Mouse (Mus musculus): ENCODE results near the gene Aldh16a1. TPM values are rescaled to one million over a fixed set of nuclear protein-coding genes. Genes with fewer than 3 reads are reported as not detected.

Aldh16a1 gene
- polyA plus RNA-seq, 1 experiment from 2014 or later = 28.7 TPM

DNA sequence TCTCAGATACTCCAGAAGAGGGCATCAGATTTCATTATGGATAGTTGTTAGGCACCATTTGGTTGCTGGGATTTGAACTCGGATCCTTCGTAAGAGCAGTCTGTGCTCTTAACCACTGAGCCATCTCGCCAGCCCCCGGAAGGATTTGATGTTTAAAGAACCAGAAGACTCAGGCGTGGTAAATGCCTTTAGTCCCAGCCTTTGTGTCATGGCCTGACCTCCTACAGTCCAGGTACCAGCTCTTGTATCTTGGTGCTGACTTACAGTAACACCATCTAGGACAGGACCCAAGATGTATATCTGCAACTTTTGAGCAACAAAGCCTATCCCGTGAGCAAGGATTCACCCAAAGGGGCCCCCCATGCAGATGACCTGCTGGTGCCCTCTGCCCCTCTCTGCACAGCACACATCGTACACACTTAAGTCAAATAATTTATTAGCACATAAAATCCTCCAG, 29.2 kb downstream of the Aldh16a1 start:
- peaks cover 45% of the 10 kb centered on the region for H3K36me3 ChIP-seq (ENCODE audit: control insufficient read depth, insufficient read depth, low read length)
- peaks cover 35% of the 10 kb centered on the region for H3K4me1 ChIP-seq (ENCODE audit: control insufficient read depth, insufficient read depth, low read length)
- H3K9ac ChIP-seq (ENCODE audit: low read depth, low read length) = no peak overlapping the region
- 0 out of 2 replicates have a peak overlapping the region, but pooled peaks have one; percentile 29 for H3K27ac ChIP-seq (ENCODE audit: low read depth, low read length)
- WGBS (ENCODE audit: insufficient replicate concordance) = 25% methylated on average over 7 of the region's 7 CpGs
- ATAC-seq (replicated peaks; ENCODE audit: insufficient number of reproducible peaks, low FRiP score, low TSS enrichment) = no peak
- H3K4me2 ChIP-seq = peak overlapping the region; percentile 61
- no peaks in the 10 kb centered on the region for H3K9me3 ChIP-seq (replicated peaks; ENCODE audit: control insufficient read depth, low read length)
- no peak overlapping the region for H3K4me3 ChIP-seq (ENCODE audit: low read depth, low read length)
- no peaks in the 10 kb centered on the region for H3K27me3 ChIP-seq (ENCODE audit: control insufficient read depth, insufficient read depth, low read length)

GRCm38 (mm10) chr7:45124224-45125143, 29.9 kb downstream of the Aldh16a1 start, which contains the start of gene Rps11:
Rps11 (minus strand) TSS chr7:45124439.
- peak; percentile 79 for ATAC-seq (replicated peaks; ENCODE audit: insufficient number of reproducible peaks, low FRiP score, low TSS enrichment)
- peak within 1 kb of the TSS; percentile 85 for H3K9ac ChIP-seq (ENCODE audit: low read depth, low read length)
- H3K36me3 ChIP-seq (ENCODE audit: control insufficient read depth, insufficient read depth, low read length) = peaks cover 45% of the 10 kb centered on the region
- H3K27me3 ChIP-seq (ENCODE audit: control insufficient read depth, insufficient read depth, low read length) = no peaks in the 10 kb centered on the region
- WGBS (ENCODE audit: insufficient replicate concordance) = 1% methylated on average over 59 of the region's 59 CpGs
- peaks cover 30% of the 10 kb centered on the region for H3K4me1 ChIP-seq (ENCODE audit: control insufficient read depth, insufficient read depth, low read length)
- peak within 1 kb of the TSS; percentile 87 for H3K4me2 ChIP-seq
- peak within 1 kb of the TSS; percentile 89 for H3K27ac ChIP-seq (ENCODE audit: low read depth, low read length)
- H3K4me3 ChIP-seq (ENCODE audit: low read depth, low read length) = peak within 1 kb of the TSS; percentile 57
- no peaks in the 10 kb centered on the region for H3K9me3 ChIP-seq (replicated peaks; ENCODE audit: control insufficient read depth, low read length)

- Histone ChIP-seq H3K9me3 (replicated peaks; ENCODE audit: control insufficient read depth, low read length) (no peaks in the 10 kb centered on the region), H3K27ac (ENCODE audit: low read depth, low read length) (no peak overlapping the region; the same call in 1 of the 2 replicates), H3K4me2 (peak overlapping the region; percentile 87), H3K27me3 (ENCODE audit: control insufficient read depth, insufficient read depth, low read length) (no peaks in the 10 kb centered on the region), H3K4me1 (ENCODE audit: control insufficient read depth, insufficient read depth, low read length) (peaks cover 30% of the 10 kb centered on the region), H3K9ac (ENCODE audit: low read depth, low read length) (peak overlapping the region; percentile 85), H3K36me3 (ENCODE audit: control insufficient read depth, insufficient read depth, low read length) (peaks cover 46% of the 10 kb centered on the region), H3K4me3 (ENCODE audit: low read depth, low read length) (peak overlapping the region; percentile 57)
- WGBS (ENCODE audit: insufficient replicate concordance) = 26% methylated on average over 12 of the region's 12 CpGs
- ATAC-seq (replicated peaks; ENCODE audit: insufficient number of reproducible peaks, low FRiP score, low TSS enrichment) = no peak
Observed at GRCm38 (mm10) chr7:45123186-45123570, 31.2 kb downstream of the Aldh16a1 start.

DNA sequence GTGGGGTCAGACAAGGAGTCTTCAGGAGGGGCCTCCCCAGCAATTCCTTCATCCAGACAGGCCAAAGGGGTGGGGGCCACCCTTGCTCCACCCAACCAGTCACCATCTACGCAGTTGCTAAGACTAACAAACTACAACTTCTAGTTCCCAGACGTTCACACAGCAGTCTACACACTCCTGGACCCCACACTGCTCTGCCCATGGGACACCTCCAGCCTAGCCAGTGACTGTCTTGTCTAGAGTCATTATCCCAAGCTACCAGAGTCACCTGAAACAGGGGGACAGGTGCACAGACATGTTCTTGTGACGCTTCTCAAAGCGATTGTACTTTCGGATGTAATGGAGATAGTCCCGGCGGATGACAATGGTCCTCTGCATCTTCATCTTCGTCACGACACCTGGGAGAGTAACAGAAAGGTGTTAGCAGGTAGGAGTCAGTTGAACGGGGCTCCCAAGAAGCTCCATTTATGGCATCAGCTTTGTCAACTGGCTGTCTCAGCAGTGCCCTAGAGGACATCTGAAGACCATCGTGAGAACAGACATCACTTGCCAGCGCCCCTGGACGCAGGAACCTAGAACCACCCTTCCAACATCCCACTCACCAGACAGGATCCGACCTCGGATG, 31.7 kb downstream of the Aldh16a1 start:
- peak overlapping the region; percentile 85 for H3K9ac ChIP-seq (ENCODE audit: low read depth, low read length)
- H3K27me3 ChIP-seq (ENCODE audit: control insufficient read depth, insufficient read depth, low read length) = no peaks in the 10 kb centered on the region
- H3K36me3 ChIP-seq (ENCODE audit: control insufficient read depth, insufficient read depth, low read length) = peaks cover 47% of the 10 kb centered on the region
- peak overlapping the region; percentile 87 for H3K4me2 ChIP-seq
- H3K9me3 ChIP-seq (replicated peaks; ENCODE audit: control insufficient read depth, low read length) = no peaks in the 10 kb centered on the region
- peaks cover 30% of the 10 kb centered on the region for H3K4me1 ChIP-seq (ENCODE audit: control insufficient read depth, insufficient read depth, low read length)
- no peak overlapping the region for H3K27ac ChIP-seq (ENCODE audit: low read depth, low read length)
- WGBS (ENCODE audit: insufficient replicate concordance) = 81% methylated on average over 15 of the region's 15 CpGs
- H3K4me3 ChIP-seq (ENCODE audit: low read depth, low read length) = peak overlapping the region; percentile 57
- no peak for ATAC-seq (replicated peaks; ENCODE audit: insufficient number of reproducible peaks, low FRiP score, low TSS enrichment)

GRCm38 (mm10) chr7:45121966-45122365, 32.4 kb downstream of the Aldh16a1 start:
- no peak overlapping the region for H3K4me3 ChIP-seq (ENCODE audit: low read depth, low read length)
- no peak overlapping the region for H3K27ac ChIP-seq (ENCODE audit: low read depth, low read length)
- H3K27me3 ChIP-seq (ENCODE audit: control insufficient read depth, insufficient read depth, low read length) = no peaks in the 10 kb centered on the region
- H3K4me1 ChIP-seq (ENCODE audit: control insufficient read depth, insufficient read depth, low read length) = peaks cover 26% of the 10 kb centered on the region
- no peak overlapping the region; the same call in 1 of the 2 replicates for H3K4me2 ChIP-seq
- no peaks in the 10 kb centered on the region for H3K9me3 ChIP-seq (replicated peaks; ENCODE audit: control insufficient read depth, low read length)
- H3K36me3 ChIP-seq (ENCODE audit: control insufficient read depth, insufficient read depth, low read length) = peaks cover 43% of the 10 kb centered on the region
- ATAC-seq (replicated peaks; ENCODE audit: insufficient number of reproducible peaks, low FRiP score, low TSS enrichment) = no peak
- H3K9ac ChIP-seq (ENCODE audit: low read depth, low read length) = peak overlapping the region; percentile 31; the same call in 1 of the 2 replicates

DNA sequence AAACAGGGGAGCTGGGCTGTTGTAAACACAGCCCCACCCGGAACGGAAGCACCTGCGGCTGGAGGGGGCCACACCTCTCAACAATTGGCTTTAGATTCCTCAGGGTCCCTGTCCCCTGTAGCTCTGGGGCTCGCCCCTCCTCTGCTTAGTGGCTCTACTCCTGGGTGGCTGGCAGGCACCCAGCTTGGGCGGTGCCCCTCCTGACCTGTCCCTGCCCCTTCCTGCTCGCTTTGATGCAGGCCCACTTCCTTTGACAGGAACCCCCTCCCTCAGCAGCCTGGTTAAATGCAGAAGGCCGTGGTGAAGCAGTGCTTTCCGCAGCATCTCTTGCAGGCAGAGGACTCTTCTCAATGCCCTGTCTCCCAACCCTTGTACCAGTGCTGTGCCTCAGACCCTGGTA, 33.0 kb downstream of the Aldh16a1 start:
- H3K27ac ChIP-seq (ENCODE audit: low read depth, low read length) = peak overlapping the region; percentile 17; the same call in 1 of the 2 replicates
- H3K27me3 ChIP-seq (ENCODE audit: control insufficient read depth, insufficient read depth, low read length) = no peaks in the 10 kb centered on the region
- H3K4me2 ChIP-seq = no peak overlapping the region; the same call in 1 of the 2 replicates
- H3K36me3 ChIP-seq (ENCODE audit: control insufficient read depth, insufficient read depth, low read length) = peaks cover 38% of the 10 kb centered on the region
- no peaks in the 10 kb centered on the region for H3K9me3 ChIP-seq (replicated peaks; ENCODE audit: control insufficient read depth, low read length)
- no peak overlapping the region for H3K4me3 ChIP-seq (ENCODE audit: low read depth, low read length)
- peaks cover 20% of the 10 kb centered on the region for H3K4me1 ChIP-seq (ENCODE audit: control insufficient read depth, insufficient read depth, low read length)
- H3K9ac ChIP-seq (ENCODE audit: low read depth, low read length) = peak overlapping the region; percentile 31; the same call in 1 of the 2 replicates
- WGBS (ENCODE audit: insufficient replicate concordance) = 71% methylated on average over 8 of the region's 8 CpGs
- ATAC-seq (replicated peaks; ENCODE audit: insufficient number of reproducible peaks, low FRiP score, low TSS enrichment) = no peak

DNA sequence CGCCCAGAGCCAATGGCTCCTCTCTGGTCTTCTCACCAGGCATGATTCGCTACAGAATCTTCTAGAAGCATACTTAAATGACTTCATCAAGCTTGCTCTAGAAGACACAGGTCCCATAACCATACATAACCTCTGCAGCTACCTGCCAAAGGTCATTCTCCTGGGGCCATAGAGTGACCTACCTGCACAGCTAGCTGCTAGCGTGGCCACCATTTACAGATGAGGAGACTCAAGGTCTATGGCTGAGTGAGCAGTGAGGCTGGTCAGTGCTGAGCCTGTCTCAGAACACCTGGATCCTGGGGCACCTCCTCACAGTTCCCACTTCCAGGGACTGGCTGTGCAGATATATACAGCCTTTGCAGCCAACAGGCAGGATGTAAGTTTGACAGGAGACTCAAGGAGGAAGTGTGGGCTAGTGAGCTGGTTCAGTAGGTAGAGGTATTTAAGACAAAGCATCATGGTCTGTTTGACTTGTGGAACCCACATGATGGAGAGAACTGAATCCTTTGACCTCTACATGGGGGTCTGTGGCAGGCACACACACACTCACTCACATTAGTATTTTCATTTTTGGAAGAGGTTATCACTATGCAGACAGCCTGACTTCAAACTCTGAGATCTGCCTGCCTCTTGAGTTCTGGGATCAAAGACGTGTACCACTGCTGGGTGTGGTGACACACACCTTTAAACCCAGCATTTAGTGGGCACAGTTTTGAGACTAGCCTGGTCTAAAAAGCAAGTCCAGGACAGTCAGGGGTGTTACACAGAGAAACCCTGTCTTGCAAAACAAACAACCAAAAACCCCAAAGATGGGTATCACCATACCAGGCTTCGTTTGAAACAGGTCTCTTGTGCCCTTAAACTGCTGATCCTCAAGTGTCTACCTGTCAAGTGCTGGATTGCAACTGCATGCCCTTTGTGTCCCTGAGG, 34.3 kb downstream of the Aldh16a1 start:
- WGBS (ENCODE audit: insufficient replicate concordance) = 77% methylated on average over 5 of the region's 5 CpGs
- ATAC-seq (replicated peaks; ENCODE audit: insufficient number of reproducible peaks, low FRiP score, low TSS enrichment) = no peak
- no peak overlapping the region for H3K4me3 ChIP-seq (ENCODE audit: low read depth, low read length)
- peaks cover 24% of the 10 kb centered on the region for H3K36me3 ChIP-seq (ENCODE audit: control insufficient read depth, insufficient read depth, low read length)
- H3K4me1 ChIP-seq (ENCODE audit: control insufficient read depth, insufficient read depth, low read length) = peaks cover 18% of the 10 kb centered on the region
- H3K27ac ChIP-seq (ENCODE audit: low read depth, low read length) = no peak overlapping the region
- H3K9ac ChIP-seq (ENCODE audit: low read depth, low read length) = no peak overlapping the region
- H3K27me3 ChIP-seq (ENCODE audit: control insufficient read depth, insufficient read depth, low read length) = no peaks in the 10 kb centered on the region
- no peak overlapping the region for H3K4me2 ChIP-seq
- H3K9me3 ChIP-seq (replicated peaks; ENCODE audit: control insufficient read depth, low read length) = no peaks in the 10 kb centered on the region

- H3K4me3 ChIP-seq (ENCODE audit: low read depth, low read length) = no peak overlapping the region
- no peaks in the 10 kb centered on the region for H3K9me3 ChIP-seq (replicated peaks; ENCODE audit: control insufficient read depth, low read length)
- H3K9ac ChIP-seq (ENCODE audit: low read depth, low read length) = no peak overlapping the region
- 79% methylated on average over 6 of the region's 6 CpGs for WGBS (ENCODE audit: insufficient replicate concordance)
- ATAC-seq (replicated peaks; ENCODE audit: insufficient number of reproducible peaks, low FRiP score, low TSS enrichment) = no peak
- no peak overlapping the region for H3K4me2 ChIP-seq
- peaks cover 23% of the 10 kb centered on the region for H3K36me3 ChIP-seq (ENCODE audit: control insufficient read depth, insufficient read depth, low read length)
- H3K27ac ChIP-seq (ENCODE audit: low read depth, low read length) = no peak overlapping the region
- no peaks in the 10 kb centered on the region for H3K27me3 ChIP-seq (ENCODE audit: control insufficient read depth, insufficient read depth, low read length)
- H3K4me1 ChIP-seq (ENCODE audit: control insufficient read depth, insufficient read depth, low read length) = peaks cover 20% of the 10 kb centered on the region
Observed at GRCm38 (mm10) chr7:45118336-45118735, 36.0 kb downstream of the Aldh16a1 start.

Data from heart, embryonic 11.5 days (tissue).